Mouse (Mus musculus): Measurements from ENCODE around the gene Slc22a23. TPM values are rescaled to one million over a fixed set of nuclear protein-coding genes. Genes with fewer than 3 reads are reported as not detected.

Slc22a23 gene
- polyA plus RNA-seq, 1 experiment from 2014 or later: 5.5 TPM

- H3K4me2 ChIP-seq (replicated peaks): peak overlapping the region; percentile 11; the same call in 1 of the 2 replicates
These were observed 106.2 kb downstream of the Slc22a23 start for GRCm38 (mm10) chr13:34238646-34239290.

GRCm38 (mm10) chr13:34235056-34235455, 109.9 kb downstream of the Slc22a23 start:
- WGBS: 93% methylated on average over 6 of the region's 6 CpGs
- Histone ChIP-seq H3K4me1 (peaks cover 20% of the 10 kb centered on the region), H3K4me2 (replicated peaks) (no peak overlapping the region), H3K36me3 (no peaks in the 10 kb centered on the region), H3K27ac (no peak overlapping the region), H3K9ac (no peak overlapping the region), H3K27me3 (no peaks in the 10 kb centered on the region), H3K9me3 (no peaks in the 10 kb centered on the region), H3K4me3 (no peak overlapping the region)
- ATAC-seq (ENCODE audit: insufficient number of reproducible peaks, insufficient read depth, low FRiP score, low TSS enrichment): no peak

More at GRCm38 (mm10) chr13:34238646-34239290, 106.2 kb downstream of the Slc22a23 start:
- no peak; the same call in 1 of the 2 replicates for ATAC-seq (ENCODE audit: insufficient number of reproducible peaks, insufficient read depth, low FRiP score, low TSS enrichment)
- WGBS: 12% methylated on average over 14 of the region's 14 CpGs
- Histone ChIP-seq H3K9me3 (no peaks in the 10 kb centered on the region), H3K4me1 (peaks cover 23% of the 10 kb centered on the region), H3K4me3 (no peak overlapping the region), H3K36me3 (no peaks in the 10 kb centered on the region), H3K27ac (peak overlapping the region; percentile 73), H3K9ac (no peak overlapping the region), H3K27me3 (no peaks in the 10 kb centered on the region)

GRCm38 (mm10) chr13:34234439-34234838, 110.5 kb downstream of the Slc22a23 start:
- Histone ChIP-seq H3K9ac (no peak overlapping the region), H3K27ac (no peak overlapping the region), H3K27me3 (no peaks in the 10 kb centered on the region), H3K4me3 (no peak overlapping the region), H3K36me3 (no peaks in the 10 kb centered on the region), H3K4me1 (peaks cover 18% of the 10 kb centered on the region), H3K4me2 (replicated peaks) (no peak overlapping the region), H3K9me3 (no peaks in the 10 kb centered on the region)
- no peak for ATAC-seq (ENCODE audit: insufficient number of reproducible peaks, insufficient read depth, low FRiP score, low TSS enrichment)
- WGBS: 37% methylated on average over 5 of the region's 5 CpGs

DNA sequence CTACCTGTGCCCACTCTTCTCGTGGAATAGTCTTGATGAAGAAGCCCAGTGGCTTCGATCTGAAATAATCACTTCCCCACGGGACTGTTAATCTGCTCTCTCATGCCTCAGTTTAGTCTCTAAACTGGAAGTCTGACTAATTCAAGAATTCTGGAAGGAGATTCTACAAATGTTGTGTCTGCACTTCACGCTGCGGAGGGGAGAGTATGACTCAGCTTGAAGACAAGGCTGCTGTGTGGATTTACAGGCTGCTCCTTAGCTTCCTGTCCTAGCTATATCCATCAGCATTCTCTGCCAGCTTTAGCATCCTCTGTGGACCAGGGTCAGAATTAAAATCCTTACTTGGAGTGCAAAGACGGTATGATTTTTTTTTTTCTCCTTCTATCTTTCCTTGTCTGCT, 112.0 kb downstream of the Slc22a23 start:
- no peak overlapping the region for H3K27ac ChIP-seq
- H3K9ac ChIP-seq: no peak overlapping the region
- H3K4me3 ChIP-seq: no peak overlapping the region
- H3K27me3 ChIP-seq: no peaks in the 10 kb centered on the region
- H3K4me2 ChIP-seq (replicated peaks): no peak overlapping the region
- H3K4me1 ChIP-seq: peaks cover 3% of the 10 kb centered on the region
- WGBS: 71% methylated on average over 6 of the region's 6 CpGs
- ATAC-seq (ENCODE audit: insufficient number of reproducible peaks, insufficient read depth, low FRiP score, low TSS enrichment): no peak
- no peaks in the 10 kb centered on the region for H3K36me3 ChIP-seq
- no peaks in the 10 kb centered on the region for H3K9me3 ChIP-seq

GRCm38 (mm10) chr13:34228905-34229304, 116.1 kb downstream of the Slc22a23 start:
- Histone ChIP-seq H3K4me3 (no peak overlapping the region), H3K36me3 (no peaks in the 10 kb centered on the region), H3K9me3 (no peaks in the 10 kb centered on the region), H3K9ac (no peak overlapping the region), H3K27me3 (no peaks in the 10 kb centered on the region), H3K27ac (no peak overlapping the region), H3K4me1 (0 out of 2 replicates have a peak, but pooled peaks cover 4% of the 10 kb centered on the region), H3K4me2 (replicated peaks) (no peak overlapping the region)
- 59% methylated on average over 4 of the region's 4 CpGs for WGBS
- ATAC-seq (ENCODE audit: insufficient number of reproducible peaks, insufficient read depth, low FRiP score, low TSS enrichment): no peak

GRCm38 (mm10) chr13:34227720-34228661, 117.0 kb downstream of the Slc22a23 start:
- H3K36me3 ChIP-seq: no peaks in the 10 kb centered on the region
- no peak overlapping the region for H3K9ac ChIP-seq
- H3K27me3 ChIP-seq: no peaks in the 10 kb centered on the region
- H3K9me3 ChIP-seq: no peaks in the 10 kb centered on the region
- H3K27ac ChIP-seq: no peak overlapping the region
- 0 out of 2 replicates have a peak, but pooled peaks cover 4% of the 10 kb centered on the region for H3K4me1 ChIP-seq
- 30% methylated on average over 12 of the region's 12 CpGs for WGBS
- ATAC-seq (ENCODE audit: insufficient number of reproducible peaks, insufficient read depth, low FRiP score, low TSS enrichment): no peak
- H3K4me2 ChIP-seq (replicated peaks): no peak overlapping the region
- H3K4me3 ChIP-seq: no peak overlapping the region

GRCm38 (mm10) chr13:34226940-34227339, 118.0 kb downstream of the Slc22a23 start:
- no peaks in the 10 kb centered on the region for H3K27me3 ChIP-seq
- H3K4me3 ChIP-seq: no peak overlapping the region
- H3K36me3 ChIP-seq: no peaks in the 10 kb centered on the region
- H3K9me3 ChIP-seq: no peaks in the 10 kb centered on the region
- 14% methylated on average over 1 of the region's 1 CpGs for WGBS
- no peak overlapping the region for H3K9ac ChIP-seq
- no peak overlapping the region for H3K27ac ChIP-seq
- no peak for ATAC-seq (ENCODE audit: insufficient number of reproducible peaks, insufficient read depth, low FRiP score, low TSS enrichment)
- no peak overlapping the region for H3K4me2 ChIP-seq (replicated peaks)
- 0 out of 2 replicates have a peak, but pooled peaks cover 4% of the 10 kb centered on the region for H3K4me1 ChIP-seq

DNA sequence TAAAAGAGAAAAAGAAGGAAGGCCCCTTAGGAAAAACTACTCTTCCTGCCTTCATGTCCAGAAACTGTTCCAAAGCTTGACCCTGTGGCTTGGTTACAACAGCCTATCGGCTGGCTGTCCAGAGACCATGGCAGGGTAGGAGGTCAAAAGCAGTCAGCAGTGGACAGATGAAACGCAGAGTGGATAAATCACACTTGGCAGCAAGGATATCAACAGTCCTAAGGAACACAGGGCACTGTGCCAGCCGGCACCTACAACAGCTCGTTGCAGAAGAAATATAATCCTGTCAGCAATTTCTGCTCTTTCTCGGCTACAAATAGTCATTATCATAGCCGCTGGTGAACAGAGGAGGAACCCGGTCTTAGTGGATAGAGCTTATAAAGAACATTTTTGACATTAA, 122.0 kb downstream of the Slc22a23 start:
- Histone ChIP-seq H3K9me3 (no peaks in the 10 kb centered on the region), H3K9ac (no peak overlapping the region), H3K27me3 (no peaks in the 10 kb centered on the region), H3K4me3 (no peak overlapping the region), H3K4me1 (0 out of 2 replicates have a peak, but pooled peaks cover 4% of the 10 kb centered on the region), H3K27ac (no peak overlapping the region), H3K4me2 (replicated peaks) (no peak overlapping the region), H3K36me3 (no peaks in the 10 kb centered on the region)
- WGBS: 51% methylated on average over 7 of the region's 7 CpGs
- no peak for ATAC-seq (ENCODE audit: insufficient number of reproducible peaks, insufficient read depth, low FRiP score, low TSS enrichment)

GRCm38 (mm10) chr13:34219728-34220127, 125.3 kb downstream of the Slc22a23 start:
- Histone ChIP-seq H3K27me3 (no peaks in the 10 kb centered on the region), H3K9ac (no peak overlapping the region), H3K4me1 (0 out of 2 replicates have a peak, but pooled peaks cover 4% of the 10 kb centered on the region), H3K4me2 (replicated peaks) (no peak overlapping the region), H3K27ac (no peak overlapping the region), H3K4me3 (no peak overlapping the region), H3K36me3 (no peaks in the 10 kb centered on the region), H3K9me3 (no peaks in the 10 kb centered on the region)
- no peak for ATAC-seq (ENCODE audit: insufficient number of reproducible peaks, insufficient read depth, low FRiP score, low TSS enrichment)
- 88% methylated on average over 3 of the region's 3 CpGs for WGBS

GRCm38 (mm10) chr13:34218776-34219175, 126.2 kb downstream of the Slc22a23 start:
- Histone ChIP-seq H3K4me1 (no peaks in the 10 kb centered on the region), H3K27me3 (no peaks in the 10 kb centered on the region), H3K4me2 (replicated peaks) (no peak overlapping the region), H3K9me3 (no peaks in the 10 kb centered on the region), H3K4me3 (no peak overlapping the region), H3K9ac (no peak overlapping the region), H3K36me3 (no peaks in the 10 kb centered on the region), H3K27ac (no peak overlapping the region)
- 73% methylated on average over 3 of the region's 3 CpGs for WGBS
- ATAC-seq (ENCODE audit: insufficient number of reproducible peaks, insufficient read depth, low FRiP score, low TSS enrichment): no peak

DNA sequence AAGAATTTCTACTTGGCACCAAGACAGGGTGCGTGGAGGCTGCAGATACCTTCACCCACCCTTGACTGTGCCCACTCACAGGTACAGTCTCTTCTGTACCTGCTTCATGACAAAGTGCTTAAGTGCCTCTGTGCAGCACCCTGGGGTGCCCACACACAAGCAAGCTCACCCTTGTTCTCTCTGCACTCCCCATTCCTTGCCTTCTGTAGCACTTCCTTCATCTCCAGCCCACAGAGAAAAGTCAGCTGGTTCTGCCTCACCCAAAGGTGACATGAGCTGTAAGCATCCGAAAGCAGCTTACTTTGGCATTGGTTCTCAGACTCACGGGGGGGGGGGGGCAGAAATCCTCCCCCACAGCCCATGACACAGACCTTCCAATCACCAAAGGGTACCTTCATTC, 130.1 kb downstream of the Slc22a23 start:
- Histone ChIP-seq H3K36me3 (no peaks in the 10 kb centered on the region), H3K27ac (no peak overlapping the region), H3K4me2 (replicated peaks) (no peak overlapping the region), H3K9me3 (no peaks in the 10 kb centered on the region), H3K27me3 (no peaks in the 10 kb centered on the region), H3K4me3 (no peak overlapping the region), H3K9ac (no peak overlapping the region), H3K4me1 (no peaks in the 10 kb centered on the region)
- no peak for ATAC-seq (ENCODE audit: insufficient number of reproducible peaks, insufficient read depth, low FRiP score, low TSS enrichment)
- 75% methylated on average over 3 of the region's 3 CpGs for WGBS

Data from embryonic facial prominence, embryonic 12.5 days (tissue).